Mouse (Mus musculus): ENCODE results near the gene Pla2g4a.
A peak's percentile ranks its signal among the peaks of the same experiment; 100 is the strongest.

Pla2g4a gene

GRCm38 (mm10) chr1:149960734-149961424 is at the start of gene Pla2g4a:
Gene Pla2g4a, minus strand, starts transcription at chr1:149961290.
- DNase-seq (ENCODE audit: low spot score): peak; percentile 56

GRCm38 (mm10) chr1:150010629-150010979 is 49.5 kb upstream of the Pla2g4a start:
- DNase-seq (ENCODE audit: low spot score): no peak

- no peak for DNase-seq (ENCODE audit: low spot score)
Observed at GRCm38 (mm10) chr1:150009968-150010628, 49.0 kb upstream of the Pla2g4a start.

DNA sequence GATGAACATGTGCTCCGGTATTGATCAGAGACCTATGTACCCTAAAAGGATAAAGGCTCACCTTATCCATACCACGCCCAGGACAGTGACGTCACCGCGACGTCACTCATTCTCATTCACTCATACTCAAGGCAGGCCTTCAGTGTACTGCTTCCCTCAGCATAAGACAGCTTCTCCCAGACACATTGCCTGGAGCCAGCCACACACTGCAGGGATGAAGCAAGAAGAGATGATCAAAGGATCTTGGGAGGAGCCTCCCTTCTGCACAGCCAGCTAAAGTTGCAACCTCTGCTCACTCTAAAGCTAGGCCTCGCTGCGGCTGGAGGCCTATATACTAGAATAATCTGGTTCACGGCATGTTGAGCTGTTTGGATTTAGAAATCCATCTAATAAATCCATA is 48.0 kb upstream of the Pla2g4a start:
- DNase-seq (ENCODE audit: low spot score): no peak

- DNase-seq (ENCODE audit: low spot score): no peak
Observed at GRCm38 (mm10) chr1:149975626-149976025, 14.5 kb upstream of the Pla2g4a start.

- DNase-seq (ENCODE audit: low spot score): no peak
Observed at GRCm38 (mm10) chr1:149965826-149966225, 4.7 kb upstream of the Pla2g4a start.

- no peak for DNase-seq (ENCODE audit: low spot score)
Observed at GRCm38 (mm10) chr1:149961425-149962303, 574 bp upstream of the Pla2g4a start.

DNA sequence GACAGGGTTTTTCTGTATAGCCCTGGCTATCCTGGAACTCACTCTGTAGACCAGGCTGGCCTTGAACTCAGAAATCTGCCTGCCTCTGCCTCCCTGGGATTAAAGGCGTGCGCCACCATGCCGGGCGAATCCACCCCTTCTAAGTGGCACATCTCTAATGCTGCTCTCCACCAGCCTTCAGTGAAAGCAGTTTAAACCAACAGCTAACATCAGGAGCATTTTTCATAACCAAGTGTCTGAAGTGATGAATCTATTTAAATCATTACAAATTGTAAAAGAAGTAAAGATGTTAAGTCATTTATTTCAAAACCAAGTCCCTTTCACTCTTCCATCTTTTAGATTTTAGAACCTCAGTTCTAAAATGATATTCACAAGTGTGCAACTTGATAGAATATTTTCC is 839 bp downstream of the Pla2g4a start:
- no peak for DNase-seq (ENCODE audit: low spot score)

DNA sequence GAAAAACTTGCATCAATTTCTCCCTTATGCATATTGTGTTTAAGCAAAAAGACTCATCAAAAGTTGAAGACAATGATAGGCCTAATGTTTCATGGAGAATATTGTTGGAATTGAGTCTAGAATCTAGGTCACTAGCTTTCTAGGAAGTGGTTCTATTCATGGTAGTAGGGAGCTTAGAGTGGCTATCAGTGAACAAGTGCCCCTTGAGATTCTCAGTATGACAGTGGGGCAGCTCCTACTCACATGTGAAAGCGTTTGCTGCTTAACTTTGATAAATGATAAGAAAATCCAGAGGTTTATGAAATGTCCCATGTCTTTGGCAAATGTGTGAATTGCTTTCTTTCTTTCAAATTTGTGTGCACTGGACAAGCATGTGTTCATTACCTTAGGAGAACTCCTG is 2.0 kb downstream of the Pla2g4a start:
- no peak for DNase-seq (ENCODE audit: low spot score)

- DNase-seq (ENCODE audit: low spot score): no peak
Observed at GRCm38 (mm10) chr1:149955482-149955881, 5.6 kb downstream of the Pla2g4a start.

DNA sequence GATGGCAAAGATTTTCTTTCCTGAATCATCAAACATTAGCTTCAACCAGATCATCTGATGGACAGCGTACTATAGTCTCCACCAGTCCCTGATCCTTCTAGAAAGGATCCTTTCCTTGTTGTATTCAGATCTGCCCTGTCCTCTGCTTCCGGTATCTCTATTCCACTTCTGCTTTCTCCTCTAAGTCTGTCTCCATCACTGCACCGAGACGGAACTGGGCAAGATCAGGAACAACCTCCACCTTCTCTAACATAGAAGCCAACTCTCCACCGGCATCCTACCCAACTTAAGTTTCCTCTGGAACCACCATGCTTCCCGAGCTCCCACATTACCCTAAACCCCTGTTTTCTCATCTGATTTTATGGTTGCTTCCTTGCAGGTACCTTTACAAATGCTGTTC is 7.1 kb downstream of the Pla2g4a start:
- no peak for DNase-seq (ENCODE audit: low spot score)

- no peak for DNase-seq (ENCODE audit: low spot score)
Observed at GRCm38 (mm10) chr1:149952050-149952449, 9.0 kb downstream of the Pla2g4a start.

DNA sequence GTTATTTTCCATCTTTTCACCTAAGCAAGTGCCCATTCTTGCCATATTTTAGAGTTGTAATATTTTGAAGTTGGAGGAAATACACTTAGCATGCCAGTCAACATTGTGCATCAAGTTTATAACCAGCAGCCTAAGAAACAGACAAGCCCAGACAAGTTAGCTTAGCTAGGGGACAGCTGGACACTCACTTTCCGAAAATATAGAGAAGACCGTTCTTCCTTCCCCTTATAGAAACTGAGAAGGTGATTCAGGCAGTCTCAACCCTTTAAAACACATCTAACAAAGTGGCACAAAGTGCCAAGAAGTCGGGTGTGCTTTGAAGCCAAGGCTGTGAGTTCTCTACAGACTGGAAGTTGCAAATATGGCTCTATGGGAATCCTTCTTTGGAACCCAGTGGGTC is 10.4 kb downstream of the Pla2g4a start:
- no peak for DNase-seq (ENCODE audit: low spot score)

- no peak for DNase-seq (ENCODE audit: low spot score)
Observed at GRCm38 (mm10) chr1:149950254-149950653, 10.8 kb downstream of the Pla2g4a start.

GRCm38 (mm10) chr1:149949334-149949733 is 11.8 kb downstream of the Pla2g4a start:
- DNase-seq (ENCODE audit: low spot score): no peak

GRCm38 (mm10) chr1:149948066-149948825 is 12.8 kb downstream of the Pla2g4a start:
- no peak for DNase-seq (ENCODE audit: low spot score)

DNA sequence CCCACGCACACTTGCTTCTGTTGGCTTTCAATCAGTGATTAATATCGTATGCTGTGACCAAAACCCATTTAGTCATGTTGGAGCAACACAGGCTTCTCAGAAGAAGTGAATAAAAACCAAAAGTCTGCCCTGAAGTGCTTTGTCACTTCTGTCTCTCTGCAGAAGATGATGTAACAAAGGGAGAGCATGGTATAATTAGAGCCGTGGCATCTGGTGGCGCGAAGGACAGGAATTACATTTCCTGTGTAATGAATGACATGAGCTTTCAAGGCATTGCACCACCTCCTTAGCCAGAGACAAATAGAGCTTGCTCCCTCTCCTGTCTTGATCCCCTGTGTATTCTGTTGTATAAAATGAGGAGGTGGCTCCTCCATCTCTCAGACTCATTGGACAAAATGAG is 14.1 kb downstream of the Pla2g4a start:
- DNase-seq (ENCODE audit: low spot score): no peak

DNA sequence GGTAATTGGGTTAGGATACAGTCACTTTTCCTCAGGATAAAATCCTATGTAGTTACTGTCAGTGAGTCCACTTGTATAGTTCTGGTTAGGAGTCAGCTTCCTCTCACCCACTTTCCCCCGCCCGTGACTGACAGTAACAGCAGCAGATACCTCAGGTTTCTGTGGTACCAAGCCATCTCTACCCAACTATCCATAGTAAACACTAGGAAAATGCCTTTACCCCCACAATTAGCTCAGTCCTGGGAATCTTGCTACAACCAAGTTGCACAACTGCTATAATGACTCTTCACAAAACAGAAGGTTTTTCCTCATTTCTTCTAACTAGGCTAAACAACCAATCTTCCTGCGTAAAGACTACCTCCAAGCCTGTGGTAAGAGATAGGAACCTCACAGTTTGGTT is 14.7 kb downstream of the Pla2g4a start:
- no peak for DNase-seq (ENCODE audit: low spot score)

- DNase-seq (ENCODE audit: low spot score): no peak
Observed at GRCm38 (mm10) chr1:149943611-149944010, 17.5 kb downstream of the Pla2g4a start.

GRCm38 (mm10) chr1:149940301-149940700 is 20.8 kb downstream of the Pla2g4a start:
- no peak for DNase-seq (ENCODE audit: low spot score)

DNA sequence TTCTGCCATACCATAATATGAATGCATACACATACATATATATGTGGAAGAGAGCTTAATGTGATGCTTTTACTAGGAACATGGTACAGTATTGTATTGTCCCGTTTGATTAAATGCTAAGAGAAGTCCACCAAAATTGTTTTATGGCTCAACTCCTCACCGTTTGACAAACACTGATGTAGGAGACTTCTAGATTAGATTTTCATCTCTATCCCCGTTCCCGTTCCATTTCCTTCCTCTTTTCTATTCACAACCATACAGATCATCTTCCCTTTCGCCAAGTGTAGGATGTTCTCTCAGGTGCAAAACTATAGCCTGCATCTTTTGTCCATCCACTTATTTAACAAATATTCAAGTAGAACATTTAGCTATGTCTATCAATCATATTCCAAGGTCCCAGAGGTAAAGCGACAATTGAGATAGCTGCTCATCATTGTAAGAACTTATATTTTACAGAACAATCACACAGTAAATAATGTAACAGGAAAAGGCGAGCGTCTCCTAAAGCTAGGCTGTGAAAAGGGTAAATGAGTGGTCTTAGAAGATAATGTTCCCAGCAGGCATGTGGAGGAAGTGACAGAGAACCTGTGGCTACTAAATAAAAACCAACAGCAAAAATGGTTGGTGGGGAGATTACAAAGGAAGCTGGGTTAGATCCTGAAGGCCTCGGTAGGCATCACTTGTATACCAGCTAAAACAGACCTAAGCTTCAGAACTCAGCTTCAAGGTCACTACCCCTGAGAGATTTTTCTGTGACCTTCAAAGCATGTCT is 21.6 kb downstream of the Pla2g4a start:
- no peak for DNase-seq (ENCODE audit: low spot score)
